Mouse (Mus musculus) lung, adult 2 months (tissue): ENCODE measurements around the gene Prr14. TPM values are rescaled to one million over a fixed set of nuclear protein-coding genes. Genes with fewer than 3 reads are reported as not detected.
"Not testable (repeated sequence)": the region's sequence is repeated elsewhere in the genome, so short reads cannot be mapped to it uniquely, and the experiment has no call there.

Experiments used
- DNase-seq: peaks from one replicate; pipeline ENCODE4 v3.0.0; 2022
- H3K4me1 ChIP-seq: fragments of 200-500 bp; 2 replicates; pipeline ENCODE4 v1.6.1; 2011; ENCODE audit warnings: low read length; ENCODE audit not compliant: control insufficient read depth, insufficient read depth
- H3K4me3 ChIP-seq: fragments of 200-500 bp; replicated peaks from 2 replicates; pipeline ENCODE3; 2011; ENCODE audit warnings: low read depth, mild to moderate bottlenecking, control low read depth, low read length; ENCODE audit errors: extremely low read depth
- CTCF ChIP-seq: fragments of 200-500 bp; IDR thresholded peaks from 2 replicates; pipeline ENCODE4 v1.5.1; 2011; ENCODE audit warnings: mild to moderate bottlenecking, low read length, control low read depth; ENCODE audit not compliant: insufficient read depth
- POLR2A ChIP-seq: fragments of 200-500 bp; IDR thresholded peaks from 2 replicates; pipeline ENCODE4 v1.6.1; 2011; ENCODE audit warnings: low read depth, mild to moderate bottlenecking, control low read depth, low read length, borderline replicate concordance; ENCODE audit errors: extremely low read depth
- WGBS: fragments of 180-500 bp; shearing (Covaris S2); methylation state at CpG from one replicate; pipeline ENCODE4 v1.1.7; 2018; 5-methylcytosine and 5-hydroxymethylcytosine counted together
- polyA plus RNA-seq: library from polyadenylated mRNA; depleted of rRNA; stranded (reverse); fragments of >200 nt; gene quantifications from 2 replicates; pipeline ENCODE4 v1.2.3, GENCODE M21; 2012

Gene Prr14
- polyA plus RNA-seq, 1 experiment, result 89.0 TPM

DNA sequence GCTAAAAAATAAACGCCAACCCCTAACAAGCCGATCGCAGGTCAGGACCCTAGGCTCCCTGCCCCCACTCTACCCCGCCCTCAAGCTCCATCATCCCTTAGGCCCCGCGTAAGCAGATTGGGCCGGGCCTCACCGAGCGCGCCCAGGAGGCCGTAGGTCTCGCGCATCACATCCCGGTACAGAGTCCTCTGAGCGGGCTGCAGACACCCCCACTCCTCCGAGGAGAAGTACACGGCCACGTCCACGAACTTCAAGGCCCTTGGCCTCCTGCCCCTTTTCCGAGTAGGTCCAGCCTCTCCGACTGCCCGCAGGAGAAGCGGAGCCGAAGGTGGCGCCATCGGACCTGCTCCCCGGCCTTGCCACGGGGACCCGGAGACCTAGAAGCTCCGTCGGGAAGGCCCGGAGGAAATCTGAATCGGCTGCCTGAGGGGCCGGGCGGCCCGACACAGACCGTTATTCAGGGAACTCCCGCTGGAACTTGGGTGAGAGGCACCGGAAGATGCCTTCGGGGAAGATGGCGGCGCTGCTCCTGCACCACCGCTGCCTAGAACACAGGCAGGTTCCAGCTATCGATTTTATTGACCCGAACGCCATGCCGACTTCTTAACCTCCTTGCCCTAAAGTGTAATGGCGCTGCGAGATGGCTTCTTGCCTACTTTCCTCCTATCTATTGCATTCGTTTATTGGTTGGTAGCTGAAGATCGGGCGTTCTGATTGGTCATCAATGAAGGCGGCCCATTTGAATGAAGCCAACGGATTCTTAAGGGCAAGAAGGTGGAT lies 10.7 kb upstream of the Prr14 start, which contains the start of gene Zfp689:
Gene Zfp689 (minus strand): TSS at position 638 of the 780 bp plus-strand sequence.
- H3K4me3 ChIP-seq, result peak within 1 kb of the TSS; percentile 98
- TF ChIP-seq POLR2A (peak; percentile 63; the same call in 1 of the 2 replicates), CTCF (no peak)
- H3K4me1 ChIP-seq, result peaks cover 8% of the 10 kb centered on the region
- under 1% methylated on average over 54 of the region's 54 CpGs for WGBS
- peak; percentile 90 for DNase-seq

DNA sequence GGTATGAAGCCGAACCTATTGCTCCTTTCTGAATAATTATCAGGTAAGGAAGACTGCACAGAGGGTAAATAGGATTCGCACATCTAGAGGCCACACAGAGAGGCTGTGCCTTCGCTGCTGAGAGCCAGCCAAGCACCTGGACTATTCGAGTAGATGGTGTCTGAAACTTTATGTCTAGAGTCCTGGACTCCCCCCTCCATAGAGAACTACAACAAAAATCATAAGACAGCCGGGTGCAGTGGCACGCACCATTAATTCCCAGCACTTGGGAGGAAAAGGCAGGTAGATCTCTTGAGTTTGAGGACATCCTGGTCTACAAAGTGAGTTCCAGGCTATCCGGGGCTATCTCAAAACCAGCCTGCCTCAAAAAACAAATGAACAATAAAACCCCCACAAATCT lies 9.4 kb upstream of the Prr14 start:
- WGBS, result 85% methylated on average over 7 of the region's 7 CpGs
- TF ChIP-seq POLR2A (no peak), CTCF (no peak)
- Histone ChIP-seq H3K4me3 (no peak overlapping the region), H3K4me1 (peaks cover 8% of the 10 kb centered on the region)
- DNase-seq, result no peak

DNA sequence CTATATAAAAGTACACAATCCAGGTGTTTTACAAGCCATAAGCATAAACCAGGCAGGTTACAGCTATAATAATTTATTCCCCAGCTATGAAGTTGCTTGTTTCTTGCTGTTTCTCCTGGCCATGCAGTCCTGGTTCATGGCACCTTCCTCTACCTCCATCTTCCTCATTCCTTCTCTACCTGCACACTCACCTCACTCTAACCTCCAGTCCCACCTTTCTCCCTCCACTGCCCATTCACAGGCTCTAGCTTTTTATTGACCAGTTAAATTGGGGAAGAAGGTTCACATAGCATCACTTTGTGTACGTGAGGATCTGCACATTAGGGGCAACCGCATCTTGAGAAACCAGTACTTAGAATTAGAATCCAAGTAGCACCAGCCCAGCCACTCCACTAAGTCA lies 6.4 kb upstream of the Prr14 start:
- 94% methylated on average over 2 of the region's 2 CpGs for WGBS
- TF ChIP-seq POLR2A (no peak), CTCF (no peak)
- Histone ChIP-seq H3K4me3 (no peak overlapping the region), H3K4me1 (peaks cover 8% of the 10 kb centered on the region)
- DNase-seq, result no peak

DNA sequence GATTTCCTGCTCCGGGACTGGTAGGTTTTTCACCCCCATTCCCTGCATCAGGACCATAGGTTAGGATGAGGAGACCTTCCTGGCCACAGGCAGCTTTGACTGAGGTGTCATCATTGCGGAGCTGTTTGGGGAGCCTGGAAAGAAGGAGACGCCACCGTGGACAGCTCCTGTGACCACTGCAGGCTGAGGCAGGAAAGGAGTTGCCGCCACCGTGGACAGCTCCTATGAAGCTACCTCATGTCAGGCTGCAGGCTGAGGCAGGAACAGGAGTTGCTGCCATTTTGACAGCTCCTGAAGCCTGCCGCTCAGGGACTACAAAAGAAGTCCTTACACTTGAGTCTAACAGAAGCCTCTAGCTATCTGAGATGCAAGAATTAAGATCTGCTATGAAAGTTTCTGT lies 4.5 kb upstream of the Prr14 start:
- 0 out of 2 replicates have a peak, but pooled peaks cover under 1% of the 10 kb centered on the region for H3K4me1 ChIP-seq
- WGBS, result 93% methylated on average over 7 of the region's 7 CpGs
- DNase-seq, result no peak
- H3K4me3 ChIP-seq, result no peak overlapping the region
- no peak for TF ChIP-seq CTCF

DNA sequence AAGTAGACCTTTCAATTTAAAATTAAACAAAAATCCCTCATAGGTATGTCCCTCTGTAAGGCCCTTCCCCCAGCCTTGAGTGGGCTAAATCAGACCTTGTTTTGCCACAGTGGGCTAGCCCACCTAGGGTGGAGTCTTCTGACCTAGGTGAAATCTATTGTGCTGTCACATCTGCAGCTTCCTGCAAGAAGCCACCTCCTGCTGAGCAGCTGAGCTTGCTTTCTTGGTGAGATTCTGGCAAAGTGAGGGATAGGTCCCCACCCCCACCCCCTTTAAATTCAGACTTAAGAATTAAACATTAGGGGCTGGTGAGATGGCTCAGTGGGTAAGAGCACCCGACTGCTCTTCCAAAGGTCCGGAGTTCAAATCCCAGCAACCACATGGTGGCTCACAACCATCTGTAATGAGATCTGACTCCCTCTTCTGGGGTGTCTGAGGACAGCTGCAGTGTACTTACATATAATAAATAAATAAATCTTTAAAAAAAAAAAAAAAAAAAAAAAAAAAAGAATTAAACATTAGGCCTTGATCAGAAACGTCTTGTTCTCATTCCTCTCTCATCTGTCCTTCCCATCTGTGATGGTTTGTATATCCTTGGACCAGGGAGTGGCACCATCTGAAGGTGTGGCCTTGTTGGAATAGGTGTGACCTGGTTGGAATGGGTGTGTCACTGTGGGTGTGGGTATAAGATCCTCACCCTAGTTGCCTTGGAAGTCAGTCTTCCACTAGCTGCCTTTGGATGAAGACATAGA lies 864 bp upstream of the Prr14 start:
- not testable (repeated sequence) for DNase-seq, H3K4me1 ChIP-seq, H3K4me3 ChIP-seq
- WGBS, result 75% methylated on average over 3 of the region's 3 CpGs

DNA sequence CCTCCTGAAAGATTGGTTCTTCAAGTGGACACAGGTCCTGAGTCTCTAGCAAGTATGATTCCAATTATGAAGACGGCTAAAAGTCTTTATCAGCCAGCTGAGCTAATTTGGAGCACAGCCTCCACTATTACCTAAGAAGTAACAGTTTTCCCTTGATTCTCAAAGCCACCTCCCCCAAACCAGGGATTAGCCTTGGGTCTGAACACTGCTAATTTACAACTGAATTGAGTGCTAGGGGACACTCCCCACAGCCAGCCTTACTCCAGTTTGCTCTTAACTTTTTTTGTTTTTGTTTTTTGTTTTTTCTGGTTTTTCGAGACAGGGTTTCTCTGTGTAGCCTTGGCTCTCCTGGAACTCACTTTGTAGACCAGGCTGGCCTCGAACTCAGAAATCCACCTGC lies 5.8 kb downstream of the Prr14 start:
- WGBS, result 92% methylated on average over 3 of the region's 3 CpGs
- TF ChIP-seq POLR2A (no peak), CTCF (no peak)
- no peak for DNase-seq
- no peak overlapping the region for H3K4me3 ChIP-seq
- H3K4me1 ChIP-seq, result peaks cover 4% of the 10 kb centered on the region

DNA sequence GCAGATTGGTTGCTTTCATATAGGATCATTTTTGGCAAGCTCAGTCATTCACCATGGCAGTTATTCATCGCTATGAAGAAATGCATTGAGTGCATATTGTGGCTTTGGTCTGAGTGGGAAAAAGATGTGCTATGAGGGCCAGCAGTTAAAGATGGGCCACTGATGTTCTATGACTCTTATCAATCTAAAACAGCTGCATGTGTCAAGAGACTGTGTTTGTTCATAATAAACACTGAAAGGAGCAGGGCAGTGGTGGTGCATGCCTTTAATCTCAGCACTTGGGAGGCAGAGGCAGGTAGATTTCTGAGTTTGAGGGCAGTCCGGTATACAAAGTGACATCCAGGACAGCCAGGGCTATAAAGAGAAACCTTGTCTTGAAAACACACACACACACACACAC lies 6.3 kb downstream of the Prr14 start:
- not testable (repeated sequence) for H3K4me1 ChIP-seq, H3K4me3 ChIP-seq, DNase-seq
- whole genome bisulfite sequencing, result 99% methylated on average over 2 of the region's 2 CpGs

DNA sequence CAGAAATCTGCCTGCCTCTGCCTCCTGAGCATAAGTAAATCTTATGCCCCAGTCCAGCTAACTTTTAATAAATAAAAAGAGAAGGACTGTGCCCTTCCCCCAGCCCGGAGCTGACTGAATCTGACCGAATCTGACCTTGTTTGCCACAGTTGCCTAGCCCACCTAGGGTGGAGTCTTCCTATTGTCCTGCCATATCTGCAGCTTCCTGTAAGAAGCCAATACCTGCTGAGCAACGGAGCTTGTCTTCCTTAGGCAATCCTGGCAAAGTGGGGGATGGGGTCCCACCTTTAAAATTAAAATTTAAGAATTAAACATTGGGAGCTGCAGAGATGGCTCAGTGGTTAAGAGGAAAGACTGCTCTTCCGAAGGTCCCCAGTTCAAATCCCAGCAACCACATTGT lies 7.2 kb downstream of the Prr14 start:
- H3K4me1 ChIP-seq, result peaks cover 5% of the 10 kb centered on the region
- WGBS, result 81% methylated on average over 4 of the region's 4 CpGs
- no peak for DNase-seq
- TF ChIP-seq POLR2A (no peak), CTCF (no peak)
- H3K4me3 ChIP-seq, result no peak overlapping the region

DNA sequence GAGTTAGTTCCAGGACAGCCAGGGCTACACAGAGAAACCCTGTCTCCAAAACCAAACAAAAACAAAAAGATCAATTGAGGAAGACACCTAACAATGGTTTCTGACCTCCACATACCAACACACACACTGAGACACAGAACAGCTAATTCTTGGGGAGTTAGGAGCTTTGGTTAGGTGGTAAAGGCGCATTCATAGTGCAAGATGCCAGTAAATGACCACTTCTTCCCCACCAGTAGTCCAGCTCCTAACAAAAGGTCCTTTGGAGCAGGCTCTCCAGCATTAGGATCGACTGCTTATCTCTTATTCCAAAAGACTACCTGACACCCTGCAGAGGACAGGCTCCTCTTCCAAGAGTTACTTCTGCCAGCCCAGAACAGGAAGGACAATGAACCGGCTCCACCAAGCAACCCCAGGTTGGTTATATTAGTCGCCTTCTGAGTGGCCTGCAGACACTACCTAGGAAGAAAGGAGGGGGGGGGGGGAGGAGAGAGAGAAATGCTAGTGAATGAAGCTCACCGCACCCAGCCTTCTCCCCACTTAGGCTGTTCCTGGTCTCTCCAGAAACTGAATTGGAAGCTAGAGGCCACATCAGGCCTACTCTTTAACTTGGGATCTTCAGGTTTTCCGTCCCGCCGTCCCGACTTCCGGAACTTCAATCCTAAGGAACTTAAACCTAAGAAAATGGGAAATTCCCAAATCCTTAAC lies 10.8 kb downstream of the Prr14 start:
- TF ChIP-seq POLR2A, result no peak
- no peak for TF ChIP-seq CTCF
- Histone ChIP-seq H3K4me1 (peaks cover 9% of the 10 kb centered on the region), H3K4me3 (peak overlapping the region; percentile 89)
- 8% methylated on average over 10 of the region's 10 CpGs for WGBS
- DNase-seq, result peak; percentile 36
